Mouse (Mus musculus): Measurements from ENCODE around the gene Pisd. TPM values are rescaled to one million over a fixed set of nuclear protein-coding genes. Genes with fewer than 3 reads are reported as not detected.
A peak's percentile ranks its signal among the peaks of the same experiment; 100 is the strongest.
"Not testable (repeated sequence)": the region's sequence is repeated elsewhere in the genome, so short reads cannot be mapped to it uniquely, and the experiment has no call there.

The Pisd gene
- polyA plus RNA-seq, 1 experiment from 2014 or later = 79.9 TPM

DNA sequence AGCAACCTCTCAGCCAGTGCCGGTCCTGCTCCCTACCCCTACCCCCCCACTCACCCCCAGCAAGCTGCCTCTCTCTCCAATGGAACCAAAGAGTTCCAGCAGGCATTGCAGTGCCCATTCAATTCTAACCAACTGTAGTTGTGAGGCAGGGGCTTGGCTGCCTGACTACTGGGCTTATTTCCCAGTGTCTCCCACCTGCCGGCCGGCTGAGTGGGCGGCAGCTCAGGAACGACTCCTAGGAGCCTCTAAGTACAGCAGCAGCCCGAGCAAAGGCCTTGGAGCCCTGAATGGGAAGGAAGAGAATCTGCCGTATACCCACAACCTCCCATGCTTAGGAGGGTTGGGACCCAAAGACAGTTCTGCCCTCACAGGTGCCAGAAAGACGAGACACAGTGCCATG, 44.6 kb downstream of the Pisd start:
- Histone ChIP-seq H3K4me1 (peaks cover 26% of the 10 kb centered on the region), H3K36me3 (peaks cover 23% of the 10 kb centered on the region)
- not testable (repeated sequence) for H3K27me3 ChIP-seq (ENCODE audit: low read depth, poor library complexity, severe bottlenecking); H3K4me3 ChIP-seq; H3K27ac ChIP-seq (replicated peaks); H3K9me3 ChIP-seq (replicated peaks); DNase-seq (ENCODE audit: low spot score)
- WGBS = 92% methylated on average over 8 of the region's 8 CpGs

DNA sequence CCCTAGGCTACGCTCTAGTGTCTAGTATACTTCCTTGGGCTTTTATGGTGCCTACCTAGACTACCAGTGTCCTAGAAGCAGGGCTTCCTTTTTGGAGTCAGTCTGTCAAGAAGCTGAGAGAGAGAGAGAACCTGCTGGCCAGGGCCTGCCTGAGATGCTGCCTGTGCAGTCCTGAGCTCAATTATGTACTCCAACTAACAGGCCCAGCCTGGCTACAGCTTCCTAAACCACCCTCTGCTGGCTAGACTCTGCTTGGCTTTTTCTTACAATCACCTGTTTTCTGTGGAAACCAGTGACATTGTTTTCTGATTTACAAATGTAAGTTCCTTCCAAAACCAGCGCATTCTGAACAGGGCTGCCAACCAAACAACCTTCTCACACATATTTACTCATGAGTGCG, 45.3 kb downstream of the Pisd start:
- Histone ChIP-seq H3K27ac (replicated peaks) (no peak overlapping the region), H3K9me3 (replicated peaks) (no peaks in the 10 kb centered on the region), H3K4me1 (peaks cover 19% of the 10 kb centered on the region), H3K27me3 (ENCODE audit: low read depth, poor library complexity, severe bottlenecking) (no peaks in the 10 kb centered on the region), H3K36me3 (peaks cover 30% of the 10 kb centered on the region), H3K4me3 (no peak overlapping the region)
- WGBS = 89% methylated on average over 3 of the region's 3 CpGs
- DNase-seq (ENCODE audit: low spot score) = no peak

DNA sequence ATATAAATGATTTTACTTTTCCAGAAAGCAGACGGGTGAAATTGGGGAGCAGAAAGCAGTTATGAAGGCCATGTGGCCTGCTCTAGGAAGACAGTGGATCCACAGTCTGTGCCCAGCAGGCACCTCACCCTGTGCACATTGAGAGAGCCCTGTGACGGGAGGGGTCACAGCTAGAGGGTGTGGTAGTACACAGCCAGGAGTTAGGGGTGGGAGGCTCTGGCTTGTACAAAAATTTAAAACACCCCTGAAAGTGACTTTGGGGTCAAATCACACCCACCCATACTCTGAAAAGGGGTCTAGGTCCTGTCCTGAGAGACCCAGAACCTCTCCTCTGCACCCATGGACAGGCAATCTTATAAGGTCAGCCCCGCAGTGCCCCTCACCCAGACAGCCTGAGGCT, 48.7 kb downstream of the Pisd start:
- not testable (repeated sequence) for DNase-seq (ENCODE audit: low spot score); H3K27ac ChIP-seq (replicated peaks); H3K9me3 ChIP-seq (replicated peaks); H3K4me3 ChIP-seq; H3K4me1 ChIP-seq; H3K27me3 ChIP-seq (ENCODE audit: low read depth, poor library complexity, severe bottlenecking)
- peaks cover 48% of the 10 kb centered on the region for H3K36me3 ChIP-seq
- 91% methylated on average over 3 of the region's 3 CpGs for WGBS

DNA sequence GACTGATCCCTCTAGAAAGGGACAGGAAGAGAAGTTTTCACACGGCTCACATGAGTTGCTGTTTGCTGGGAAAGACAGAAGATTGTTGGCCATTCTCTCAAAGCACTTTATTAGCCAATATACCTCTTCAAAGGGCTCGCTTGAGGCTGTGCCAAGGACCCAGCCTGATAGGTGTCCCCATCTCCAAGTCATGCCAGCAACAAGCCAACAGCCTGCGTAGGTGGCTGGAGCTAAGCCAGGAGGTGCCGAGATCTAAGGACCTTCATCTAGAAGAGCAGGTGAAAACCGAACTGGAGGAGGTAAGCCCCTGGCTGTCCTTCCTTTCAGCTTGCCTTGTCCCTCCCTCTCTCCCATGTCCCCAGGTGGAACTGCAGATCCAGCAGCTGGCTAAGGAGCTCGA, 49.7 kb downstream of the Pisd start:
- H3K36me3 ChIP-seq = peaks cover 48% of the 10 kb centered on the region
- DNase-seq (ENCODE audit: low spot score) = no peak
- H3K9me3 ChIP-seq (replicated peaks) = peaks cover 6% of the 10 kb centered on the region; the same call in 1 of the 2 replicates
- H3K4me3 ChIP-seq = no peak overlapping the region
- no peaks in the 10 kb centered on the region for H3K27me3 ChIP-seq (ENCODE audit: low read depth, poor library complexity, severe bottlenecking)
- H3K4me1 ChIP-seq = no peaks in the 10 kb centered on the region
- H3K27ac ChIP-seq (replicated peaks) = no peak overlapping the region
- 93% methylated on average over 6 of the region's 6 CpGs for WGBS

DNA sequence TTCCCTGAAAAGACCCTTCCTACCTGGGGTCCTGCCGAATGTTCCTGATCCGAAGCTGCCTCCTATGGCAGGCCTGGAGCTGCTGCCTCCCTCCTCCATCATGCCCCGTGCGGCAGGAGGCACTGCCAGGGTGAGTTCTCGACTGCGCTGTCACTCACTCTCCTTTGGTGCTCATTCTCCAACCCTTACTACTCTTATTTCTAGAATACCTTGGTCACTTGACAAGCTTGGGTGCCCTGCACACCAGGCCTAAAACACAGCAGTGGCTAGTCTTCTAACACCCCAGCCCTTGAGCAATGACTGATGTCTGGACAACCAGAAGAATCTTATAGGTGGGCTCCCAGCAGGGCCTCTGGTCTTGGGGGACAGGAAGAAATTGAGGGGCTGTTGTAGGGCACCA, 51.6 kb downstream of the Pisd start:
- DNase-seq (ENCODE audit: low spot score); H3K9me3 ChIP-seq (replicated peaks); H3K4me1 ChIP-seq; H3K27me3 ChIP-seq (ENCODE audit: low read depth, poor library complexity, severe bottlenecking); H3K27ac ChIP-seq (replicated peaks); H3K4me3 ChIP-seq: not testable (repeated sequence)
- H3K36me3 ChIP-seq = peaks cover 48% of the 10 kb centered on the region
- 93% methylated on average over 6 of the region's 6 CpGs for WGBS

DNA sequence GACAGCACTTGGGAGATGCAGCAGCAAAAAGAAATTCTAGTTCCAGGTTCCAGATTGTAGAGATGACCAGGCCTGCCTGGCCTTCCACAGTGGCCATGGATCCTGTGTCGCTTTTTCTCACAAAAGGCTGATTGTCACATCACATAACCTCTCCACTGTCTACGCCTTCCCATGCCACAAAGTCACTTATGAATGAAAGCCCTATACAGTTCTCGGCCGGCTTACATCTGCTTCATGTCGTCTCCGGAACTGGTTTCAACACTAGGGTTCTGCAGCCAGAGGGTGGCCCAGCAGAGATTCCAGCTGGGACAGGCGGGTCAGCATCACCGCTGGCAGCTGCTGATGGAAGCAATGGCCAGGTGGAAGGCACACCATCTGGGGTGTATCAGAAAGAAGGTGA, 56.6 kb downstream of the Pisd start:
- Histone ChIP-seq H3K9me3 (replicated peaks) (peaks cover 5% of the 10 kb centered on the region; the same call in 1 of the 2 replicates), H3K36me3 (peaks cover 7% of the 10 kb centered on the region; the same call in 1 of the 2 replicates), H3K27me3 (ENCODE audit: low read depth, poor library complexity, severe bottlenecking) (no peaks in the 10 kb centered on the region), H3K4me3 (no peak overlapping the region), H3K4me1 (no peaks in the 10 kb centered on the region), H3K27ac (replicated peaks) (no peak overlapping the region)
- 90% methylated on average over 8 of the region's 8 CpGs for WGBS
- DNase-seq (ENCODE audit: low spot score) = no peak

DNA sequence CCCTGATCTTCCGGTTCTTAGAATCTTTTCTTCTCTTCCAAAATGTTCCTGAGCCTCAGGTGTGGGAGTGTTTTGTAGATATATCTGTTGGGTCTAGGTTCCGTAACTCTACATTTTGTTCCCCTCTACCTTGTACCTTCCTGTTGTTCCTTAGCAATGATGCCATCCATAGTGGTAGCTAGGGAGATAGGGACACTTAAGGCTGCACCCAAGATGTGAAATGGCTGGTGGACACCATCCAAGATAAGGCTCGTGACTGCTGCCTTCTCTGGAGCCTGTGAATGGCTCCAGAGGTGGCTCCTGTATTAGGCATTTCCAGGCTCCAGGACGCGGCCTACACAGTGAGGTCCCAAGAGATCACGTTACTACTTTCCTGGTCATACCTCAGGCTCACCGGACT, 57.1 kb downstream of the Pisd start:
- H3K4me1 ChIP-seq = no peaks in the 10 kb centered on the region
- H3K27me3 ChIP-seq (ENCODE audit: low read depth, poor library complexity, severe bottlenecking) = no peaks in the 10 kb centered on the region
- WGBS = 89% methylated on average over 7 of the region's 7 CpGs
- H3K4me3 ChIP-seq = no peak overlapping the region
- H3K9me3 ChIP-seq (replicated peaks) = peaks cover 3% of the 10 kb centered on the region; the same call in 1 of the 2 replicates
- no peak overlapping the region for H3K27ac ChIP-seq (replicated peaks)
- peaks cover 2% of the 10 kb centered on the region; the same call in 1 of the 2 replicates for H3K36me3 ChIP-seq
- no peak for DNase-seq (ENCODE audit: low spot score)

DNA sequence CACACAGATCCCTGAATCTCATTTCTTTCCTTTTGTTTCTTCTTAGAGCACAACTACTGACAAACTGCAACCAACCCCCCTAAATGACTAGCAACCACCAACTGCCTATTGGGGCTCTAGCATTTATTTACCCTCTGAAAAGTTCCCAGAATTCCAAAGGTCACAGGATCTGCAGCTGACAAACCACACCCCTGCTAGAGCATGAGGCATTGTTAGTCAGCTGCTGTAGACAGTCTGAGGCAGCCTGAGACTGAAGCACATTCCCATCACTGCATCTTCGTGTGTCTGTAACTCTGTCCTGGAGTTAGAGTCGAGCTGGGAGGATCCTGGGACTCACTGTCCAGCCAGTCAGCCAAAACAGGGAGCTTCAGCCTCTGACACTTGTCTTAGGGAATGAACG, 60.0 kb downstream of the Pisd start:
- H3K9me3 ChIP-seq (replicated peaks); H3K36me3 ChIP-seq; H3K4me3 ChIP-seq; DNase-seq (ENCODE audit: low spot score); H3K27me3 ChIP-seq (ENCODE audit: low read depth, poor library complexity, severe bottlenecking); H3K4me1 ChIP-seq; H3K27ac ChIP-seq (replicated peaks): not testable (repeated sequence)
- 82% methylated on average over 3 of the region's 3 CpGs for WGBS

DNA sequence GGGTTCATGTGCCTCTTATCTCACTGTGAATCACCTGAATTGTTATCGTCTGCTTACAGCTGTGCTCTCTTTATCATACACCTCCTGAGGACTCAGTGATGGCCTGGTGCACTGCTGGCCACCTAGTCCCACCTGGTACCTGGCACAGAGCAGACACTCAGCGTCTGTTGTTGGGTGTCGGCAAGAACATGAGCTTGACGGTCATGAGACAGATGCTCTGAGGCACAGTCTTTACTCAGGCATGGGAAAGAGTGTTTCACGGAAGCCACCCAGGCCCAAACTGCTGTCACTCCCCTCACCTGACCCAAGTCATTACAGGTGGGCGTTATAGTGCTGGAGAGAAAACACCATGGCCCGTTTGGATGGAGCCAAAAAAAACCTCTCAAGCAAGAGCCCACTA, 61.5 kb downstream of the Pisd start:
- no peaks in the 10 kb centered on the region for H3K27me3 ChIP-seq (ENCODE audit: low read depth, poor library complexity, severe bottlenecking)
- H3K27ac ChIP-seq (replicated peaks) = no peak overlapping the region
- DNase-seq (ENCODE audit: low spot score) = no peak
- H3K4me3 ChIP-seq = no peak overlapping the region
- 85% methylated on average over 7 of the region's 7 CpGs for WGBS
- no peaks in the 10 kb centered on the region for H3K4me1 ChIP-seq
- H3K36me3 ChIP-seq = no peaks in the 10 kb centered on the region
- peaks cover 3% of the 10 kb centered on the region; the same call in 1 of the 2 replicates for H3K9me3 ChIP-seq (replicated peaks)

DNA sequence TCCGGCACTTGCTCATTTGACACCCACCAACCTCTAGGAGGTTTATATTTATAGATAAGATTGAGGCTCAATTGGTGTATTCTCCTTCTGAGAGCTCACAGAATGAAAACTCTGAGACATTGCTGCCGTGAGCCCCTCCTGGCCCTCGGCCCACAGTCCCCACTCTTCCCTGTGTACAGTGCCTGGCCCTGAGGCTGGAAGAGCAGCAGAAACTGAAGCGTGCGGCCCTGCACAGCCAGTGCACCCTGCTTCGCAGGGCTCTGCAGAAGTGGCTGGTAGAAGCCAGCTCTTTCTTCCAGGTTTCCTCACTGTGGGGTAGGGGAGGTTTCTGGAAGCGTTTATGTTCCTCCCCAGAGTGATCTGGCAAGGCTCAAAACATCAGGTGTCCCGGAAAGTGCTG, 62.7 kb downstream of the Pisd start:
- 90% methylated on average over 8 of the region's 8 CpGs for WGBS
- H3K27ac ChIP-seq (replicated peaks); H3K36me3 ChIP-seq; H3K27me3 ChIP-seq (ENCODE audit: low read depth, poor library complexity, severe bottlenecking); H3K9me3 ChIP-seq (replicated peaks); H3K4me3 ChIP-seq; H3K4me1 ChIP-seq; DNase-seq (ENCODE audit: low spot score): not testable (repeated sequence)

DNA sequence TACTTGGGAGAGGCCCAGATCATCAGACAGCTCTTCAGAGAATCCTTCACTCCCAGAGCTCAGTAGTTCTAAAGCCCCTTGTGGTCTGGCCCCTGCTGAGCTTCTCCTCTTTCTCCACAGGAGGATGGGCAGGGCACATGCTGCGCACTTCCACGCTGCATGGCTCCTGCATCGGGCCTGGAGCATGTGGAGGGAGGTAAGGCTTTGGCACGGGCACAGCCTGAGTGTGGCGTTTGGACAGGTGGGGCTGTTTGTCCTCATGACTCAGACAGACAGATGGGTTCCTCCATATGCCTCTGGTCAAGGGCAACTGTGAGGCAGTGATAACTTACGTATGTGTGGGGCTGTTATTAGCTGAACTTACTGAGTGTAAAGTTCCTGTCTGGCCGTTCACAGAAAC, 63.2 kb downstream of the Pisd start:
- no peak for DNase-seq (ENCODE audit: low spot score)
- no peaks in the 10 kb centered on the region for H3K27me3 ChIP-seq (ENCODE audit: low read depth, poor library complexity, severe bottlenecking)
- no peak overlapping the region for H3K27ac ChIP-seq (replicated peaks)
- WGBS = 69% methylated on average over 7 of the region's 7 CpGs
- no peaks in the 10 kb centered on the region for H3K4me1 ChIP-seq
- H3K4me3 ChIP-seq = no peak overlapping the region
- H3K36me3 ChIP-seq = no peaks in the 10 kb centered on the region
- peaks cover 3% of the 10 kb centered on the region; the same call in 1 of the 2 replicates for H3K9me3 ChIP-seq (replicated peaks)

DNA sequence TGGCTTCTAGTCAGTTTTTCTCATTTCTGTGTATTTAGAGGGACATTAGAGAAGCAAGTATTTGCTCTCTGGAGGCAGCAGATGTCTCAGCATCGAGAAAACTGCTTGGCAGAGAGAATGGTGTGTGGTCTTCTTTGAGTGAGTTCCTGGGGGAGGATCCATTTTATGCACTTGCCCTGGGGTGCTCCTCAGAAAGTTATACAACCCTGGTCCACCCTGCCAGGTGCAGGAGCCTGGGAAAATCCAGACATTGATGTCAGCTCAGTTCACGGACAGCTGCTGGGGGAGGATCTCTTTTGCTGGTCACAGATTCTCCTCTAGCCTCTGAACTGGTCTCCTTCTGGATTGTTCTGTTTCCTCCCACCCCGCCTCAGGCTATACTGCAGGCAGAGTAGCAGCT, 64.1 kb downstream of the Pisd start:
- H3K9me3 ChIP-seq (replicated peaks) = peaks cover 3% of the 10 kb centered on the region; the same call in 1 of the 2 replicates
- H3K36me3 ChIP-seq = no peaks in the 10 kb centered on the region
- WGBS = 87% methylated on average over 3 of the region's 3 CpGs
- no peaks in the 10 kb centered on the region for H3K27me3 ChIP-seq (ENCODE audit: low read depth, poor library complexity, severe bottlenecking)
- peak; percentile 8 for DNase-seq (ENCODE audit: low spot score)
- no peak overlapping the region for H3K4me3 ChIP-seq
- no peak overlapping the region; the same call in 1 of the 2 replicates for H3K27ac ChIP-seq (replicated peaks)
- H3K4me1 ChIP-seq = no peaks in the 10 kb centered on the region

DNA sequence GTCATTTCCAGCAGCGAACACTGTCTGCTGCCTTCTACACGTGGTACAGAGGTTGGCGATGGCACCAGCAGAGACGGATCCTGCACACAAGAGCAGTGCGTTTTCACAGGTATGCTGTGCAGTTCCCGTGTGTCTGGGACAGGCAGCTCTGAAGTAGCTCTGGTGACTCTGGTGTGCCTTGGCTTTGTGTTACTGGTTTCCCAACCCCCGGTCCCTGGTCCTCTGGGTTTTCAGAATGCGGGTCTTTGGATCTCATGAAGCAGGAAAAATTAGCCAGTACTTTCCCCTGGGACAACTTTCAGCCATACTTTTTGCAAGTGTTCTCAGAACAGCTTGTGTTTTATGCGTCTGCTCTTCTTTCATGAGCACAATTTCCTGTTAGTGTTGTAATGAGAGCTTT, 65.0 kb downstream of the Pisd start:
- no peaks in the 10 kb centered on the region for H3K4me1 ChIP-seq
- no peak overlapping the region for H3K4me3 ChIP-seq
- DNase-seq (ENCODE audit: low spot score) = no peak
- no peaks in the 10 kb centered on the region for H3K36me3 ChIP-seq
- peaks cover 2% of the 10 kb centered on the region; the same call in 1 of the 2 replicates for H3K9me3 ChIP-seq (replicated peaks)
- no peak overlapping the region for H3K27ac ChIP-seq (replicated peaks)
- WGBS = 90% methylated on average over 9 of the region's 9 CpGs
- H3K27me3 ChIP-seq (ENCODE audit: low read depth, poor library complexity, severe bottlenecking) = no peaks in the 10 kb centered on the region

DNA sequence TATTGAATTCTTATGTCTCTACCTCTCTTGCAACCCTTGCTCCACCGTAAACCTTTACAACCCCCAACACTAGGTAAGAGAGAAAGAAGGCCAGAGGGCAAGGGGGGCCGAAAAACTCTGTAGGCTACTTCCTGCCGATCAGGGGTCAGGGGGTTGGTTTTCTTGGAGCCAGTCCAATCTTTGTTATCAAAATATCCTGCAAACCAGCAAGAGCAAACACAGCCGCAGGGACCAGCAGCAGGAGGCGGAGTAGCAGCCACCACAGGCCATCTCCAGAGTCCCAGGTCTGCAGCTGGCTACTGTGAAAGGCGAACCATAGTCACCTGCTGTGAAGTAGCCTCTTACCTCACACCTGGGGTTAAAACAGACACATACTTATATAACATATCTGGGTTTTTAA, 66.5 kb downstream of the Pisd start:
- Histone ChIP-seq H3K27ac (replicated peaks) (no peak overlapping the region), H3K4me1 (no peaks in the 10 kb centered on the region), H3K4me3 (no peak overlapping the region), H3K36me3 (no peaks in the 10 kb centered on the region), H3K9me3 (replicated peaks) (no peaks in the 10 kb centered on the region), H3K27me3 (ENCODE audit: low read depth, poor library complexity, severe bottlenecking) (no peaks in the 10 kb centered on the region)
- DNase-seq (ENCODE audit: low spot score) = peak; percentile 9
- 64% methylated on average over 6 of the region's 6 CpGs for WGBS
